Mouse (Mus musculus): ENCODE data around the gene Nyx.
"Not testable (repeated sequence)": the region's sequence is repeated elsewhere in the genome, so short reads cannot be mapped to it uniquely, and the experiment has no call there.

Nyx gene

DNA sequence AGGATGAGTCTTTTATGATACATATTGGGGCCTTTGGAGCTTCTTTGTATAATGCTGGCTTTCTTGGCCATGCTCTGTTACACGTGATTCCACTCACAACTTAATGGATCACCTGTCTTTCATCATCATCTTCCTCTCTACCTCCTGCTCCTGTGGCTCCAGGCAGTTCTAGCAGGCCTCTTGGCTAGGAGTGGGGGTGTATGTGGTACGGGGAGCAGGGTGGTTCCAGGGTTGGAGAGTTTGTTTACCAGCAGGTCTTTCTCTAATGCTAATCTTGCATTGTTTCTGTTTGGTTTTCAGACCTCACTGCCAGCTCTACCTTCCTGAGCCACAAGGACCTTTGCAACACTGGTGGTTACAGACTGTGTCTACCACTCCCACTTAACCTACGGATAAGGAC, at the start of gene Nyx:
Gene Nyx (plus strand): TSS at position 301 of the 400 bp plus-strand sequence.
- no peak for DNase-seq (ENCODE audit: low spot score in 2 of 2)

DNA sequence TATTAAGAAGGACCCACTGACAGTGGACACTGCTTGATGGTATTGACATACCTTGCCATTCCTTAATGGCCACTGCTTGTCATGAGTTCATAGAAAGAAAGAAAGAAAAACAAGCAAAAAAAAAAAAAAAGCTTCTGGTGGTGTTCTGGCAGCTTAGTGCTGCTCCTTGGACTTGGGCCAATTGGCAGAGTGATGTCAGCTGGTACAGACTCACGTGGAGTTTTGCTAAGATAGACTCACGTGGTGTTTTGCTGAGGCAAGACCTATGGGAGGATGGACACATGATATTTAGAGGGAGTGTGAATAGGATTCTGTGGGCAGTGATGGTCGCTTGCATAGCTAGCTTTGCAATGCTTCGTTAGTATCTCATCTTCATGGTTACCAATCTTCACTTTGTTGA, 43.9 kb upstream of the Nyx start:
- no peak for DNase-seq (ENCODE audit: low spot score in 2 of 2)

DNA sequence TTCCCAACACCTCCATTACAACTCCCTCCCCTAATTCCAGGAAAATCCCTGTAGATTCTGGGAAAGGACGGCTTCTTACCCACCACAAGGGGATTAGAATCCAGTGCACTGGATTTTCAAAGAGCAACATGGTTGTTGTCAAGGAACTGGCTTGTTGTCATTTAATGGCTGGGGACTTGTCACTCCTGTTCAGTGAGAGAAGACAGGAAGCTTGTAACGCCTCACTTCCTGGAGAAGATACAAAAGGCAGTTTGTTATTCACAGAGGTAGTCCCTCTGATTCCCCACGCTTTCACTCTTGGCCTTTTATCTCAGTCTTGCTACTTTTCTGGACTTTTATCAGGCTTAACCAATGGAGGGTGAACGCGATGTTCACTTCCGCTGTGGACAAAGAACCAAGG, 34.5 kb upstream of the Nyx start:
- DNase-seq (ENCODE audit: low spot score in 2 of 2), result no peak

DNA sequence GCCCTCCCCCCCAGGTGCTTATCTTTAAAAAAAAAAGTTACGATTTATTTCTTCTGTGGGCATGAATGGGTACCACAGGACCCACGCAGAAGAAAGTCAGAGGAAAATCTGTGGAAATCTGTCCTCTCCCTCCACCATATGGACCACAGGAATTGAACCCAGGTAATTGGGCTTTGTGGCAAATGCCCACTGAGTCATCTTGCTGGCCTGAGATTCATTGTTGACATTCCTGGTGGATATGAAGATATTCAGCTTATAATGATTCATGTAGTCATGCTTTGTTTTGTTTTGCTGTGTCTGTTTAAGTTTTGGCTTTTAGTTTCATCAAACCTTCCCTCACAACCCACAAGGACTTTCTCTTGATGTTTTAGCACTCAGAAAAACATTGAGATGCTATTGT, 29.9 kb upstream of the Nyx start:
- DNase-seq (ENCODE audit: low spot score in 2 of 2), result not testable (repeated sequence)

DNA sequence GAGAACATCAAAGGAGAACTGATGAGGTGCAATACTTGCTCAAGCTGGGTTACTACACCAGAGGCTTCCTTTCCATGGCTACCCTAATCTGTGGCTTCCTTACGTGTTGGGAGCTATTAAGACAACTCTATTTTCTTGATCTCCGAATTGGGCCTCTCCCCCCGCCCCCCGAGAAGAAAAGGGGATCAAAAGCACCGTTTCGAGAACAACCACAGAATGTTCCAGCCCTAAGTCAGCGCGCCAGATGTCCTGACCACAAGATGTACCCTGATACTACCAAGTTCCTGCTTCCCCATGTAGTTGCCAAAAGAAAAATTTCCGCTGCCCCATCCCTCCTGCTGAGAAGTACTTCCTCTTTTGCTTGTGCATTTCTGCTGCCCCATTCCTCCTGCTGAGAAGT, 9.4 kb upstream of the Nyx start:
- not testable (repeated sequence) for DNase-seq (ENCODE audit: low spot score in 2 of 2)

DNA sequence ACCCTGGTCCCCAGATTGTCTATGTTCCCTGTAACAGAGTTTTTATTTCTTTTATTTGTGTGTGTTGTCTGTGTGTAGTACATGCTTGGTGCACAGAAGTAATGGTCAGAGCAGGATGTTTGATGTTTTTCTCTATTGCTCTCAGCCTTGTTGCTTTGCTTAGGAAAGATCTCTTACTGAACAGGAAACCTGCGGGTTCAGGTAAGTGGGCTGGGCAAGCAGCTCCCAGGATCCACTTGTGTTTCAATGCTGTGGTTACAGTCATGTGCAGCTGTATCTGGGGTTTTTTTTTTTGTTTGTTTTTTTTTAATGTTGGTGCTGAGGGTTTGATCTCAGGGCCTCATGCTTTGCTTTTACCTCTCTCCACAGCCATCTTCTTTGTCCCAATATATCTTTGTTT, 7.1 kb upstream of the Nyx start:
- DNase-seq (ENCODE audit: low spot score in 2 of 2), result no peak

DNA sequence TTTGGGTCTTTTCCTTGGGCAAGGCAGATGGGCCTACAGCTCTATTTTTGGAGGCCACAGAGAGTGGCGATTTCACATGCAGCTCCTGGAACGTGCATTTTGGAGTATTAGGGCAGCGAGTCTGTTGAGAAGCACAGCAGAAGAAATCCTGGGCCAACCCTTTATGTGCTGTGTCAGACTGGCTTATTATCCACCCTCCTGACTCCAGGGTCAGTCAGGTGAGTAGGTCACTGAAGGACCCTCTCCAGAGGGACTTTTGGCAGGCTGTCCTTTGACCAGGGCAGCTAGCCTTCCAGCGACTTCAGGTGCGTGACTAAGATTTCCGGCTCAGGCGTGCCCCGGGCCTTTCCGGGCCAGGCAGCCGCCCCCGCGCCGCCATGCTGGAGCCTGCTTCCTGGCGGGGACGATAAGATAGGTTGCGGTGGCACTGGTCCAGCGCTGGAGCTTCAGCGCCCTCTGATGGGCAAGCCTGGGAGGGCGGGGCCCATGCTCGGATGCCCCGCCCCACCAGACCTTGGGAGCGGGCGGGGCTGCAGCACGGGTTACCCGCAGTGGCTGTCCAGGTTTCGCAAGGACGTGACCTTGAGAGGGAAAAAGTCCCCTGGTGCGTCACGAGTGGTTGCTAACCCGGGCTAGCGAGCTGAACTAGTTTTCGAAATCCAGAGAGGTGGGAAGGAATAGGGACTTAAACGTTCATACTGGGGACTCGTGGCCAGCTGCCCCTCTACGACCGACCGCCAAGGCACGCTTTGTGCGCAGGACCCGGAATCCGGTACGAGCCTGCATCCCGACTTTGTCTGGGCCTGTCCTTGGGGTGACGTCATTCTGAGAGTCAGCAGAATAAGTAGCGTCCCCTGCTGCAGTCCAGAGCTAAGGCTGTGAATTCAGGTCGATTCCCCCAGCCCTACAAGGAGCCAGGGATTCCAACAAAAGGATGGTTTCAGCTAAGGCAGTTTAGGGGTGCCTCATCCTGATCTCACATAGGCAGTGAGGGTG, 4.3 kb upstream of the Nyx start:
- peak; percentile 63 to 77 for DNase-seq (ENCODE audit: low spot score in 2 of 2)

DNA sequence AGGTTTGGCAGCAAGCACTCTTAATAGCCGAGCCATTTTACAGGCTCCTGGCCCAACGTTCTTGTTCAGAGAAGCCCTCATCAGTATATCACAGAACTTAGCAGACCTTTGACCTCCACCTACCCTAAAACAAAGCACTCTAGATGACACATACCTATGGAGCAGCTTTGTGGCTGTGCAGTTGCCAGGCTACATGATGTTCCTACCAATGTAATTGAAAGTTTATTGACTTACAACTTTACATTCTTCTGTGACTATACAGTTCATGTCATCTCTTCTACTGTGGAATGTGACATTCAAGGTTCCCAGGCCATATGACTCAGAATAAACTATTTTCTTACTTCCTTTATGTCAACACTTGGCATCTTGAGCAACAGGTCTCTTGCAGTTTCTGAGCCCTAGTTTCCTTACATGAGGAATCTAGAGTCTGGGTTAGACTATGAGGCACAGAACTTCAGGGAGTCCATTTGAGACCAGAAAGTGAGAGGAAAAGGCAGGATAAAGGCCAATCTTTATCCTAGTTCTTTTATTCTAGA, 2.9 kb upstream of the Nyx start:
- no peak for DNase-seq (ENCODE audit: low spot score in 2 of 2)

DNA sequence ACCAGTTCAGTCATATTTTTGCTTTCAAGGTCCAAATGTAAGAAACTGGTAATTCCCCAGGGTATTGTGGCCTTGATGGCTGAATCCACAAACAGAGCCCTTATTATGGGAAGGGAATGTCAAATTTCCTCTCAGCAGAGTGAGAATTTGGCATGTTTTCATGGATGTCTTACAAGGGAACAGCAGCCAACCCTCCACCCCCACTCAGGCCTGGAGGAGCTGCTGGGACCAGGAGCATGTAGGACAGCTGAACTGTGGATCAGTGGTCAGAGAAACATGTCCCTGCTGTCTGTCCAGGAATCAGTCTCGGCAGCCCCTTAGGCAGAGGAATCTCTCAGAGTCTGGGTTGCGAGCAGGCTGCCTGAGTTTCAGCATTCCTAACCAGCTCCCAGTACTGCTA, 771 bp downstream of the Nyx start:
- no peak for DNase-seq (ENCODE audit: low spot score in 2 of 2)

DNA sequence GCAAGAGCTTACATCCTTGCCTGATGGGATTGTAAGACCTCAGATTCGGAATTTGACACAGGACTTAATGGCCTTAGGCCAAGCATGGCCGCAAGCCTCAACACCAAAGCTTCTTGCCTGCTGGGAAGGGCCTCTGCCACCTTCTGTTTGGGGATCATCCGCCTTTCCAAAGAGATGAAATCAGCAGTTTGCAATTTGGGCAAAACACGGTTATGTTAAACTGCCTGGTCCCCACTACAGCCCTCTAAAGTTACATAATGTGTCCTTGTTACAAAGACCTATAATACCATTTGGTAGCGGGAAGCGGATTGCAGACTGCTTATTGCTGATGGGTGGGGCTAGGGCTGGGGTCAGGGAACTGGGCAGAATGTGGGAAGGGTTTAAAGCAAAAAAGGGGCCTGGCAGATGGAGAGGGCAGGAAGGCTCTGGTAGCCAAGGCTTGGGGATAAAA, 1.2 kb downstream of the Nyx start:
- DNase-seq (ENCODE audit: low spot score in 2 of 2), result no peak

DNA sequence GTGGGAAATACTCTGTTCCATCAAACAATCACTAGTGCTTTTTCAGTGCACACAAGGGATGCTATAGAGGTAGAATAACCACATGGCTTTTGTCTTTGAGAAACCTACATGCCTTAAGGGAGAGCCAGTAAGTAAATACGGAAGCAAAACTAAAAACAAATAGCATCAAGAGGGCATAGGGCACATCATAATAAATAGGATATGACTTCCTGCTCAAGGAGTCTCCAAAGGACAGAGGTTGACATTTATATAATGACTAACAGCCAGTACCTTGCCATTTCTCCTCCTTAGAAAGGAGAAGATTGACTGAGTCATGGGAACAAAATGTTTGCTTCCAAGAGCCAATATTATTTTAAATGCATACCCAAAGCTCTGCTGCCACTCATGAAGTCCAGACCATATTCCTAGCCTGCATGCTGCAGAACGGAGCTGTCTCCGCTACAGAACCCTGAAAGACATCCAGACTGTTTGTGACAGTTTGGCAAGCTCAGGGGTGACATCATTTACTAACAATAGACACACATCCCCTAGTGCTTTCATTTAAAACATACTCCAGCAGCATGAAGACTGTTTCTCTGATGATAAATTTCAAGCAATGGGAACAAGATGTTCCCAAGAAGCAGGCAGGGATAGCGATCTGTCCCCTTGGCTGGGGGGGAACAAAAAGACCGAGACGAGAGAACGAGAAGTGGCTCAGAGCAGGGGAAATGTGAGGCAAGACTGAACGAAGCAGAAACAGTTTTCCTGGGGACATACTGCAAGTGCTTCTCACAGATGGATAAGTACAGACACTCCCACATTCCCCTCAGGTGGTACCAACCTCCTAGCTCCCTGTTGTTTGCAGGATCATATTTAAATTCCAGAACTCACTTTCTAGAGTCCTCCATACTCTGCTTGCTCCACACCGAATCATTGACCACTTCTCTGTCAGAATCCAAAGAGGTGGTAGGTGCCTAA, 3.5 kb downstream of the Nyx start:
- DNase-seq (ENCODE audit: low spot score in 2 of 2), result no peak

DNA sequence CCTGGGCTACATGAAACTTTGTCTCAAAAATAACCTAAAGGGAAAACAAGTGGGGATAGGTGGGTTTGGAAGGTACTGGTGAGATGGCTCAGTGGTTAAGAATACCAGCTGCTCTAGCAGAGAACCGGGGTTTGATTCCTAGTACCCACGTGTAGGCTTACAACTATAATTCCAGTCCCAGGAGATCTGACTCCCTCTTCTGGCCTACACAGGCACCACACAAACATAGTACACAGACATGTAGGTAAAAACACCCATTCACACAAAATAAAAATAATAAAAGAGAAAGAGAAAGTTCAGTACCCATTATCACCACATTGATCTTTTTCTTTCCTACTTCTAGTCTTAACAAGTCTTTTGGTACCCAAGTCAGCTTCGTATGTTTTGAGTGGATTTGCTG, 6.0 kb downstream of the Nyx start:
- no peak for DNase-seq (ENCODE audit: low spot score in 2 of 2)

DNA sequence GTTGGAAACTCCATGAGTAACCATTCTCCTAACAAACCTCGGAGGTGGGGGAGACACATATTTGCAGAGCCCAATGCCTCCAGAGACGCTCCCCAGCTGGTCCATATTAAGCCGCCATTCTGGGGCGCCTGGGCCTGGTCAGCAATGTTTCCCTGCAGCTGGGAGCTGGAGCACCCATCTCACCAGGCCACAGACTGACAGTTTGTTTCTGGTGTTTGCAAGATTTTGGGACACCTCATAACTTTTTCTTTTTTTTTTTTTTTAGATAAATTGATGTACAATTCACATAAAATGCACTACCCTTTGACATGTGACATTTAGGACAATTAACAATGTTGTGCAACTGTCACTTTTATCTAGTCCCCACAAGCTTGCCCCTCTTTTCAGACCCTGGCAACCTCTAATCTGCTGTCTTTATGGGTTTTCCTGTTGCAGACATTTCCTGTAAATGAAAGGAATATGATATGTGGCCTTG, 6.9 kb downstream of the Nyx start:
- no peak for DNase-seq (ENCODE audit: low spot score in 2 of 2)

DNA sequence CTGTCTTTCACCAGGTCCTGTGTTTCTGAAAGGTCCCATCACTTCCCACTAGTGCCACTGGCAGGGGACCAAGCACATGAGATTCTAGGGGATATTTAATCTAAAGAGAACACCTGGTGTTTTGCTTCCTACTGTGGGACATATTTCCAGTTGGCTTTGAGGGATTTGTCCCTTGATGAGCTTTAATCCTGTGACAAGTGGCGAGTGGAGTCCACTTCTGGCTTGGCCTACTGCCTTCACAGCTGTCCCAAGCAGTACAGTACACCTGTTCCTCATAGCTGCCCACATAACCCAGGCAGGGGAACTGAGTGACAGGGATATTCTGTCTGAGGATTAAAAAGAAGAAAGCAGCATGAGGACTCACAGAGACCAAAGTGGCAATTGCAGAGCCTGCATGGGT, 9.5 kb downstream of the Nyx start:
- no peak for DNase-seq (ENCODE audit: low spot score in 2 of 2)

DNA sequence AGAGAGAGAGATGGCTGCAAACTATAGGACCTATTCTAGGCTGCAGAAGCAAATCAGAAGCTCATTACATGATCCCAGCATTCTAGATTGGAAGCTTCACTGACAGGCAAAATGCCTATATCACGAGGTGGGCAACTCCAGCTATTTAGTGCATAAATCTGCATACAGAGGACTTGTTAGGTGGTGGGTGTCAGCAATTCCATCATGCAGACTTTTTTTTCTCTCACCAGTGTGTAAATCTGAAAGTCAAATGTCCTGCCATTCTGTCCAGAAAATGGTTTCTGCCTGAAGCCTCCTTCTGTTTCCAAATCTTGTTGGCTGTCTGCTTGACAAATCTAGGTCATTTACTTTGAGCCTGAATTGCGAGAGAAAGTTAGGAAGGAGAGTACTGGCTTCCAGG, 11.7 kb downstream of the Nyx start:
- DNase-seq (ENCODE audit: low spot score in 2 of 2), result no peak

DNA sequence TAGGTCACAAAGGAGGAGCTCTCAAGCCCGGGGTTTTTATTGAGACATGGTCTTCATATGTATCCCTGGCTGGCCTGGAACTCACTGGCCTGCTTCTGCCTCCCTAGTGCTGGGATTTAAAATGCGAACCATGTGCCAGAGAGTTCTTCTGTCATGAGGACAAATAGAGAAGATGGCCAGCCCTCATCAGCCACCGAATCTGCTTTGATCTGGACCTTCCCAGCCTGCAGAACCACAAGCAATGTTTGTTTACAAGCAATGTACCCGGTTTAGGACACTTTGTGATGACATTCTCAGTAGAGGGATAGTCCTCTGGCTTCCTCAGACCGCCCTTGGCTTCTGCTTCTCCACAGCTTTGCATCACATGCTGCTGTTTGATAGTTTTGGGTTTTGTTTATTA, 12.4 kb downstream of the Nyx start:
- DNase-seq (ENCODE audit: low spot score in 2 of 2), result no peak

DNA sequence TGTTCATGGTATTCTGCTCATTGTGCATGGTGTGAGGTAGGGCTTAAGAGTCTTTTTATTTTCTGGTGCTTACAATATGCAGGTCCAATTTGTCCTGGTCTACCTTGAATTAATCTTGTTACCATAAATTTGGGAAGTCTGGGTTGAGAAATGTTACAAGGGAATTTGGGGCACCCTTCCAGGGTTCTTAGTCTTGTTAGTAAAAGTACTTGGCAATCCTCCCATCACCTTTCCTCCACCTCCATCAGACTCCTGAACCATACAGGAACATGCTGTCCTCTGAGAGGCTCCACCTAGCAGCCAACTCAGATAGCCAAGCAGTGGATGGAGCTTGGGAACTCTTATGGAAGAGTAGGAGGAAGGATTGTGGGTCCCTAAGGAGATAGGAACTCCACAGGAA, 13.7 kb downstream of the Nyx start:
- no peak for DNase-seq (ENCODE audit: low spot score in 2 of 2)

DNA sequence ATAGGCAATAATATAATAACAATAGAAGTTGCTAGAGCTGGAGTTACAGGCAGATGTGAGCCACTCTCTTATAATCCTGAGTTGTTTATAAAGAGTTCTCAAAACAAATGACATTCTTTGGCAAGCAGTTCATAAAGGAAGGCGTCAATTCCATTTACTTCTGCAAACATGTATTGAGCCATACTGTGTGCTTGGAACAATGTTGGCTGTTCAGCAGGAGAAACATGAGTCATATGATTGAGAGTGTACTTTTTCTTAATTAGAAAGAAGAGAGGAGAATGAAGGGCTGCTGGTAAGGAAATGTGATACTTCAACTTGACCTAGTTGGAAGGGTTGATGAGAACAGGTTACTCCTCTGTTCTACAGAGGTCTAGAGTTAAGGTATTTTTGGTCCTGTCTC, 16.7 kb downstream of the Nyx start:
- DNase-seq (ENCODE audit: low spot score in 2 of 2), result no peak

DNA sequence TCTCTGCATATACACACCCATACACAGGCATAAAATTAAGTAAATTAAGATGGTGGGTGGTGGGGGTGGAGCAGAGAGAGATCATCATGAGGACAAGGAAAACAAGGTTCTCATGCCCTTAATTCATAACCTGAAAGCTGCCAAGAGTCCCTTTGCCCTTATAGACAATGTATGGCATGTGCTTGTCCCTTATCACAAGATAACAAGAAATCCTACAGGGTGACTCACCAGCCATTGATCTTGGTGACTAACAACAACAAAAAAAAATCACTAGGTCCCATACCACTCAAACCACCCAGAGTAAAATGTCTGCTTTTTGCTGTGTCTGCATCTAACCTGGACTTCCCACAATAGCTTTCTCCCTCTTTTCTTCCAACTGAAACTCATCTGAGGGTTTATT, 18.5 kb downstream of the Nyx start:
- no peak for DNase-seq (ENCODE audit: low spot score in 2 of 2)

DNA sequence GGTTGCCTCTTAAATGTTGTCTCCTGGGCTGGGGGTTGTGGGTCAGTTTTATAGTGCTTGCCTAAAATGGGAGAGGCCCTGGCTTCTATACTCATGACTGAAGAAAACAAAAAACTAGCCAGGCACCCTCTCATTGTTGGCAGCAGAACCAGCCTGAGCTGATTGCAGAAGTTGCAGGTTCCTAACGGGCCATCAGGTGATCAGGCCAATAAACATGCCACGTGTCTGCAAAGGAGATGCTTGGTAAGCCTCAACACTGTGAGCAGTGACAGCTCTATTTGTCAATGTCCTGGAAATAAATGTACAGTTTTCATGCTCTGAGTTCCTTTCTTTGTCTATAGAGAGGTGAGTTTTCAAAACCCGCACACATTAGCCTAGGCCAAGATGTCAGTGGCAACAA, 23.1 kb downstream of the Nyx start:
- no peak for DNase-seq (ENCODE audit: low spot score in 2 of 2)

DNA sequence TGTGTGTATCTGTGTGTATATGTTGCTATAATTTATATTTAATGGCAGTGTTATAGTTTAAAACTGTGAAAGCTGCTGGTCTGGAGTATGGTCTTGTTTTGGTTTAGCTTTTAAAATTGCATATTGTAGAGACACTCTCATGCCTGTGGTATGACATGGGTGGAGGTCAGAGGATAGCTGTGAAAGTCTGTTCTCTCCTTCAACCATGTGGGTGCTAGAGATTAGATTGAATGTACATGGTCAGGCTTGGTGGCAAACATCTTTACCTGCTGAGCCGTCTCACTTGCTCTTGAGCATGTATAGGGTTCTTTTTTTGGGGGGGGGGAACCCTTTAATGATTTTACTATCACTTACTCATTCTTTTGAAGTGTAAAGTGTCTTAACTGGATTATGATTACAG, 23.9 kb downstream of the Nyx start:
- no peak for DNase-seq (ENCODE audit: low spot score in 2 of 2)

DNA sequence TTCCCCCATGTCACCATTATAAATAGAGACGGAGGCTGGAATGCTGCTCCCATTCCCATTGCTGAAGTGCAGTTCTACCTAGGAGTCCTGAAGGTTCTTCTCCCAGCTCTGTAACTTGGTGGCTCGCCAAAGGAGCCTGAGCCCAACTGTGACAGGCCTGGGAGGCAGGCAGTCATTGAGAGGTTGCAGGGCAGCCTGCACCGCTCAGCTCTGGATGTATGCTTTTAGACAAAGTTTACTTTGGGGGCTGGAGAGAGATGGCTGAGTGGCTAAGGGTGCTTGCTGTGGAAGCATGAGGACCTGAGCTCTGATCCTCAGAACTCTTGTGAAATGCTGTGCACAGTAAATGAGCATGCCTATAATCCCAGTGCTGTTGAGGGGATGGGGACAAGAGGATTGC, 25.0 kb downstream of the Nyx start:
- no peak for DNase-seq (ENCODE audit: low spot score in 2 of 2)
